Mouse (Mus musculus) erythroid progenitor cell, adult 5-6 weeks (primary cell): ENCODE data around the gene Ptrh1. TPM values are rescaled to one million over a fixed set of nuclear protein-coding genes. Genes with fewer than 3 reads are reported as not detected.
A peak's percentile ranks its signal among the peaks of the same experiment; 100 is the strongest.

ENCODE experiments used
- ATAC-seq: replicated peaks from 2 replicates; pipeline ENCODE4 v1.8.0; 2016; ENCODE audit warnings: moderate number of reproducible peaks, mild to moderate bottlenecking, moderate TSS enrichment, inconsistent platforms; ENCODE audit not compliant: poor library complexity, low FRiP score, severe bottlenecking
- total RNA-seq, 2 experiments: library from RNA; stranded (forward) in 1 of 2; stranded (reverse) in 1 of 2; fragments of 150-400 nt in 1 of 2; fragments of 186-747, 209-891 nt in 1 of 2; gene quantifications; 2 replicates each; pipeline versions ENCODE4 v1.2.3 to v1.2.4; 2015 to 2017; ENCODE audit warnings: low replicate concordance in 2 of 2

Ptrh1 gene
- total RNA-seq, 2 experiments from 2014 or later = not detected

DNA sequence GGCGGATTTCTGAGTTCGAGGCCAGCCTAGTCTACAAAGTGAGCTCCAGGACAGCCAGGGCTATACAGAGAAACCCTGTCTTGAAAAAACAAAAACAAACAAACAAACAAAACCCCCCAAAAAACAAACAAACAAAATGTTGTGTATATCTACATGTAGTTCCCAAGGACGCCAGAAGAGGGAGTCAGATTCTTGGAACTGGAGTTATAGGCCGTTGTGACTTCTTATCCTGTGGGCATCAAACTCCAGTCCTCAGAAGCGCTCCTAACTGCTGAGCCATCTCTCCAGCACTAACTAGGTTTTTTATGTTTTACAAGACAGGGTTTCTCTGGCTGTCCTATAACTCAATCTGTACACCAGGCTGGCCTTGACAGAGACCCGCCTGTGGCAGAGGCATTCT is 11.6 kb downstream of the Ptrh1 start:
- no peak for ATAC-seq

- no peak for ATAC-seq
Observed at GRCm38 (mm10) chr2:32788581-32788980, 13.0 kb downstream of the Ptrh1 start.

DNA sequence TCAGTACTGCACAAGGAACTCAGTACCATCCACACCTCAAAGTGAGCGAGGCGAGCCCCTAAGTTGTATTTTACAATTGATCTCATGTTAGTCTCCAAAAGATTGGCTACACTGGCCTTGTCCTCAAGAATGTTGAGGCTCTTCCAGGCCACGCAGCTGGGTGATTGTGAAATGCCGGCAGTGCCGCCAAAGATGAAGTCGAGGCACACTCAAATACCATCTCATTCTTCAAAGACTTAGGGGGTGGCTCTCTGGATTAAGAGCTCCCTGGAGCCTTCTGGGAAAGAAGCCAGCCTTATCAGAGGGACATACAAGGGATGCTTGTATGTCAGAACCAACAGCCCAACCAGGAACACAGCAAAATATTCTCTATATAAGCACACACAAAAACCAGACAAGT is 15.7 kb downstream of the Ptrh1 start:
- ATAC-seq = no peak

DNA sequence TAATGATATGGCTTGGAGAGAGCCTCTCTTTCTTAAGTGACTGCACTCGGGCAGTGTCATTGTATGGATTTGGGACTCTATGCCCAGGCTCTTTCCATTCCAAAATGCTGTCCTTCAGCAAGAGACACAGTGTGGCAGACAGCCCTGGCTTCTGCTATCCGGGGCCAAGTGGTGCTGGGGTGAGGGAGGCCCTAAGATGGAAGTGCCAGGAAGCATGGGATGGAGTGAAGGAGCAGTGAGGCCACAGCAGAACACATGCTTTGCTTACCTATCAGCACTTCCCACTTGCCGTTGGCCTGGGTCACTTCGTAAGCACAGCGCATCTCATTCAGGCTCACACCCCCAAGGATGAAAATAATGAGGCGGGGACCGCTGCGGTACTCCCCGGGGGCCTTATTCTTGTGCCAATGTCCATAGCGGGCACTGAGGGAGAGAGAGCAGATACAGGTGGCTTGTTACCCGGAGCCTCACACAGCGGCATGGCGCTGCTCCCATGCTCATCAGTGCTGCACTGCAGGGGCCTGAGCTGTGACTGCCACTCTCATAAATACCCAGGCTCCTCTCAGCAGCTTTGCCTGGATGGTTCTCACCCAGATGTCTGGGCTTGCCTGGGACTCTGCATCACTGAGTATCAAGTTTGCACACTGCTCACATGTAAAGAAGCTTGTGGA is 20.3 kb downstream of the Ptrh1 start:
- no peak for ATAC-seq

DNA sequence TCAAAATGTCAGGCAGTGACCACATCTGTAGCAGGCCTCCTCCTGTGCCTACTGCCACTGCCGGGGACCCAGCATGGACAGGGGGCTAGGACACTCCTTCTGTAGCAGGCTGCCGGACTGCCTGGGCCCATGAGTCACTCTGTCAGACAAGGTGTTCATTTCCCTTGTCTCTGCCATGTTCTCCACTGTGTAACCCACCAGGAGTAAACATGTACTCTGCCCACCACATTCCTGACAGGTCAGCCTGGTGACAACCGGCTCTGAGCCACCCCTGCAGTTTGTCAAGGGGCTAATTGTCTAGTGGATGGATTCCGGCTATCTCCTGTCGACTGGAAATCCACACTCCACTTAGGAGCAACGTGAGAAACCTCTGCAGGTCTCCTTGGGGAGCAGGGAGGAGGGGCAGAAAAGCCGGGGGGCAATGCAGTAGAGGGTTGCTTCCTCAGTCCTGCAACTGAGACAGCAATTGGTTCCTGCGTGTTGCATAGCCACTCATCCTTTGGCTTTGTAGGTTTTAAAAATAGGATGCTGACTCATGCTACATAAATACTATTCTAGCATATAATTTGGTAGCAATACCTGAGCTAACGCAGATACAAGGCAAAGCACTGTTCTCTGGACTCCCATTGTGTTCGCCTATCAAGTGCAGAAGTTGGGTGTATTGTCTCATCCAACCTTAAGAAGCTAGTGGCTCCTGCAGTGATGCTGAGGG is 22.8 kb downstream of the Ptrh1 start:
- no peak for ATAC-seq

GRCm38 (mm10) chr2:32808816-32809566 is 33.4 kb downstream of the Ptrh1 start:
- no peak for ATAC-seq

DNA sequence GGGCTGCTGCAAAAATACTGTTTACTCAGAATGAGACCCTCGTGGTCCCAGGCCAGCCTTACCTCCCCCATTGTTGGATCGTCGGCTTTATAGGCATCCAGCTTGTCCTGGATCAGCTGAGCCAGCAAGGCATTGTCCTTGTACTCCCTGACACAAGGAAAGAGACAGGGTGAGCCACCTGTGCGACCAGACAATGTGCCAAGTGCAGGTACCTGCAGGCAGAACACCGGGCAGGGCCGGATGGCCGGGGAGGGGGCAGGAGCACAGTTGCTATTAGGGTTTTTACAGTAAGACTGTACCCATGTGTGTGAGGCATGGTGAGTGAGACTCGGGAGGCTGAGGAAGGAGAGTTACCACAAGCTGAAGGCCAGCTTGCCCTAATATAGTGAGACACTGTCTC is 36.4 kb downstream of the Ptrh1 start:
- ATAC-seq = no peak

GRCm38 (mm10) chr2:32816497-32816896 is 40.9 kb downstream of the Ptrh1 start:
- no peak for ATAC-seq

- ATAC-seq = no peak
Observed at GRCm38 (mm10) chr2:32816946-32817581, 41.5 kb downstream of the Ptrh1 start.

DNA sequence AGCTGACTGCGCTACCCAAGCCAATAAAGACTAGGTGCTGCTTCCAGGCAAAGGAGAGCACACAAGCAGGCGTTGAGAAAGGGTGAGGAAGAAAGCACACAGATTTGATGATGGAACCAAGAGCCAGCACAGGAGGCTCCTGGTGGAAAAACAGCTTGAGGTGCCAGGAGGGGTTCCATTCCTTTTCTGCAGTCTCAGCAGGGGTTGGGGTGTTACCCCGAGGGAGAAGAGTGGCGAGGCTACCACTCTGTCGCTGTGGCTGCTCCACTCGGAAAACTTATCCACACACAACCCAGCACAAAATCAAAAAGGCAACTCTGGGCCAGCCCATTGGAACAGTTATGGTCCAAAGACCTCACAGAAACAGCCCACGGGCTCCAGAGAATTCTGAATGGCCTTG is 42.0 kb downstream of the Ptrh1 start:
- ATAC-seq = no peak

DNA sequence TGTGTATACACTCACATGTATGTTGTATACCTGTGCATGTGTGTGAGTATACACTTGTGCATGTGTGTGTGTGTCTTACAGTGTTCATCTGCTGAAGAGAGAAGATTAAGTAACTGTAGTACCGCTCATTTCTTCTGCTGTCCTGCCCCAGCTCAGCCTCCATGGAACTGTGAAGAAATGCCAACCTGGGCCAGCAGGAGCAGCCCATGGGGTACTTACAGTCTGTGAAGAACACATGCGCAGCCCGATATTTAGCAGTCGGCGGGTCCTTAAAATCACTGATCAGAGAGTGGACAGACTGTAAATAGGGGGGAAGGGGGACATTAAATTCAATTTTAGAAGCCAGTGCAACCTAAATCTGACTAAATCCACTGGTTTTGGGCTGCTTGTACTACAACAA is 42.6 kb downstream of the Ptrh1 start:
- ATAC-seq = no peak

- ATAC-seq = peak; percentile 65; the same call in 1 of the 2 replicates
Observed at GRCm38 (mm10) chr2:32821041-32821802, 45.6 kb downstream of the Ptrh1 start.

DNA sequence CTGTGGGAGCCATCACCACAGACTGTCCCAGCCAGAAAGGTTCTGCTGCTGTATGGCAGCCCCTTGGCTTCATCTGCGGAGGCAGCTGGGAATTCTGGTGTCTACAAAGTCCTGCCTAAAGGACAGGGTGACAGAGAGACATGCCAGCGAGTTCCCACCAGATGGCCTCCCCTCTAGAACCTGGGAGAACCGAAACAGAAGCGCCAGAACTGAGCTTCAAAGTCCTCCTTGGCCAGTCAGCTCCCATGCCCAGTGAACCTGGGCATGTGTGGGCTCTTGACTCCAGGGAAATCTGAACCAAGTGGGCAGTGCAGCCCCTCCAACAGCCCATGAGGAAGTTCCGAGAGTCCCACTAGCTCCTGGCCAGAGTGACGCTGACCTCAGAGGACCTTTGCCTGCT is 47.1 kb downstream of the Ptrh1 start:
- ATAC-seq = no peak

DNA sequence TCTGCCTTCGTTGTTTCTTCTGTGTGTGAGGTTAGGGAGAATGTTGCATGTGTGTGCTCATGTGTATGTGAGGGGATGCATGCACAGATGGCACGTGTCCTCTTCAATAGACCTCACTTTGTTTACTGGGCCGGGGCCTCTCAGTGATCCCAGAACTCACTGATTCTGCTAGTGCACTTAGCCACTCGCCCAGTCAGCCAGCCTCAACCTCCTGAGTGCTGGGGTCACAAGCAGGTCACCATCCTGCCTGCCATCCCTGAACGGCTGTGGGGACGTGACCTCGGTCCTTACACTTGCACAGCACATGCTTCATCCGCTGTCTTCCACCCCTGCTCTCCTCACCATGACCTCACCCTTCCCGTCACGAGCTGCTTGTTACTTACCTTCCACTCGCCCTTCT is 47.6 kb downstream of the Ptrh1 start:
- no peak for ATAC-seq

- no peak for ATAC-seq
Observed at GRCm38 (mm10) chr2:32823579-32824154, 48.1 kb downstream of the Ptrh1 start.

DNA sequence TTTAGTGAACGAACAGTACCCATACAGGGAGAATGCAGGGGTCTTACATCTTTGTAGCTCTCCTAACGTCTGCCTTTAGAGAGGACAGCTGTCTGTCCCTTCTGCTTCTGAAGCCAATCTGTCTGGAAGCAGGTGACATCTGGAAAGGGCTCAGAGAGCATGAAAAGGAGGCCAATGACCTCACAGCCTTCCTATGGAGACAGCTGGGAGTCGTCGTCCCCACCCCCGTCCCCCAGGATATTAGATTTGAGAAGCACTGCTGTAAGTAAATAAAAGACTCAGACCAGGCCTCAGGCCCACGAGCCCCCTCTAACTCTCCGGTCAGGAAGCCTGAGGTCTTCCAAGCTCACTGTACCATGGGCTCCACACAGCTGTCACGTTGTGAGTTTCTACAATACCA is 48.6 kb downstream of the Ptrh1 start:
- ATAC-seq = no peak

DNA sequence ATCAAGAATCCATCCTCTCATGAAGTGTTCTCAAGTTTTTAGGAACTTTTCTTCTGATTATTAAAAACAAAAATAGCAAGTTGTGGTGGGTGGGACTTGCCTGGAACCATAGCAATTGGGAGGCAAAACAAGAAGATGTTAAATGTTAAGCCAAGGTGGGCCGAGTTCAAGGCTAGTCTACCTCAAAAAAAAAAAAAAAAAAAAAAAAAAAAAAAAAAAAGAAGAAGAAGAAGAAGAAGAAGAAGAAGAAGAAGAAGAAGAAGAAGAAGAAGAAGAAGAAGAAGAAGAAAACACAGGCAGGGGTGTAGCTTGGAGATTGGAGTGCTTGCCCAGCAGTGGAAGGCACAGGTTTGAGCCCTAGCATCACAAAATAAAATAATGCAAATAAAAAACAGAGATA is 49.2 kb downstream of the Ptrh1 start:
- ATAC-seq = no peak

DNA sequence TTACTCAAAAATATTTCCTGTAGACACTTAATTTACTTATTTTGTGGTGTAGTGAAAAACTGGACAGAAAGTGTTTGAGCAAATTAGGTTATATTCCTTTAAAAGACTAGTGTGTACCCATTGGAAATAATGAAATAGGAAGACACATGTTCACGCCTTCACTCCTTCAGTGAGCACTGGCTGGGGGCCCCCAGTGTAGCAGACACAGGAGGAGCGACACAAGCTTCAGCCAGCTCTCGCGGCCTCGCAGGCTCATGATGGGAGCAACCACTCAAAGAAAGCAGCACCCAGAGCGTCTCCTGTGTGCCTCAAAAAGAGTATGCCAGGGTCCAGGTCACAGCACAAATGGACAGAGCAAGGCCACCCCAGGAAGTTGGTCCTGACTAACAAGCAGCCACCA is 50.2 kb downstream of the Ptrh1 start:
- ATAC-seq = no peak
